Mouse (Mus musculus): ENCODE results near the gene Tgfb2.

The Tgfb2 gene

DNA sequence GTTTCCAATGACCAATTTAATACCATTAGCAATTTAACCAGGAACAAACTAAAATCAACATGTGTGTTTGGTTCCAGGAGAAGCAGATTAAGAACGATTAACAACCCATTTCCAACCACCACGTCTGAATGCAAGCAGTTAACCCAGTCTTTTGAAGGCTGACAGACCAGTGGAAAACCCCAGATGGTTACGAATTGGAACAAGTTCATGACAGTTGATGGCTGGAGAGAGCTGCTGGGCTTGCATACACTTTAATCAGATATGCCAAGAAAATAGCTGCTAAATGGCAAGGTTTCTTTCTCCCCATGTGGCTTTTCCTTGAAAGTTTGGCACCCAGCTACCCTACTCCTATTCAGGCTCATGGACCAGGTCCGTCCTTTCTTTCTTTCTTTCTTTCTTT lies 55.8 kb downstream of the Tgfb2 start:
- DNase-seq = no peak

DNA sequence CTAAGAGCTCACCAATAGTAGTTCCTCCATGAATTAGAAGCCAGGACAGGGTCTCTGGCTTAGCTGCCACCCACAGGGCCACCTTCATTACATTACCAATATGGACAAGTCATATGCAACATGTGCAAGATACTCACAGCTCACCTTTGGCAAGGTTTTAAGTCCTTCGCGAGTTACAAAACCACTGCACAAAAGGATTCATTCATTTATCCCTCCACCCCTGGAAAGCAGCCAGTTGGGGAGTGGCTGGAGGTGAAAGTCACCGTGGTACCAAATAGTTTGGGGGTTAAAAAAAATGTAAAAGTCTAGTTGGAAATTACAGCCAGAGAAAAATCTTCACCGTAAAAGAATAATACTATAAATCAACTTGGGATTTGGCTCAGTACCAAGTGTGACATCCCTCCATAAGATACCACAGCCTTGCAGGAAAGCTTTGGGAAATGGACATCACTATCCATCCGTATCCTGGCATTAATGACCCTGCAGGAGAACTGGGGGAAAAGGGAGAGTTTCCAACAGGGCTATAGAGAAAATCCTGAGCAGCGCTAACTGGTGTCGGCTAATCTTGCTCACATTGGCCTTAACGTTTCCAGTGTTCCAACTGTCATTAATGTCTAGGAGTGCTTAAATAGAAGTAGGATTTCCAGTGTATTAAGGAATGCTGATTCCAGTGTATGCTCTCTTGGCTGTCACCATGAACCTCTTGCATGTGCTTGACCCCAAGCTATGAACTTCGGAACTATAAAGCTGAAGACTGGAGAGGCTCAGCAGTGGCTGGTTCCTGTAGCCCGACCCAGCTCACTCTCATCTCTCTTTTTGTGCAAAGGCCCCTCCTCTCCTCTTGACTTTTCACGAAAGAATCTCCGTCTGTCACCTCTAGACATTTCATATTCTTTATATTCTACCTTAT lies 68.2 kb downstream of the Tgfb2 start:
- DNase-seq = no peak

DNA sequence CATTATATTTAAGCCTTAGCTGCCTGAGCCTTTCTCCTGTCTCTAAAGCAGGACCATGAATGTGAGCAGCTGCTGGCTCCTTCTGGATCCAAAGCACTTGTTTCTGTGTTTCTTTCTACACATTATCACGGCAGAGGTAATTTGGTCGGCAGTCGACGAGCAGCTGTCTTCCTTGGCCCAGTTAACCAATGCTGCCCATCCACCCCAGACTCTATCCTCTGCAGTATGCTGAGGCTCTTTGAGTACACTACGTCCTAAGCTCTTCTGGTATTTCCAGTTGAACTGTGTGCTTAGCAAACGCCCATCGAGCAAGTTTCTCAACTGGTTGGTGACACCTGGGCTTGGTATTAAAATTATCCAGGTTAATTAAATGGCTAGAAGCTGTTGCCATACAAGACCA lies 70.7 kb downstream of the Tgfb2 start:
- DNase-seq = no peak

DNA sequence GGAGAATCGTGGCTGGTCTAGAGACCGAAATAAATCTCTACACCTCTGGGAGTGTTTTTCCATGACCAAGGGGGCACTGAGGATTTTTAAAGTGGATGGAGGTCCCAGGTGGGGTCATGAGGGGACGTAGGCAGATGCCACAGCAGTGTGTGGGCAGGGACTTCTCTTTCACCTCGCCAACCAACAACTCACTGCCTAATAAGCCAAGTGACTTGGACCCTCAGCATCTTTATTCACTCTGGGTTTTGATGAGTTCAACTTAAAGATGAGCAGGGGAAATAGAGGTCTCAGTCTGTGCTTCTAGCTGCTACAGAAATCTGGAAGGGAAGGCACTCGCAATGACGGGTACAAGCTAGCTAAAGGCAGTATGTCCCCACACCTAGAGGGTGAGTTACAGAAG lies 74.3 kb downstream of the Tgfb2 start:
- DNase-seq = no peak

DNA sequence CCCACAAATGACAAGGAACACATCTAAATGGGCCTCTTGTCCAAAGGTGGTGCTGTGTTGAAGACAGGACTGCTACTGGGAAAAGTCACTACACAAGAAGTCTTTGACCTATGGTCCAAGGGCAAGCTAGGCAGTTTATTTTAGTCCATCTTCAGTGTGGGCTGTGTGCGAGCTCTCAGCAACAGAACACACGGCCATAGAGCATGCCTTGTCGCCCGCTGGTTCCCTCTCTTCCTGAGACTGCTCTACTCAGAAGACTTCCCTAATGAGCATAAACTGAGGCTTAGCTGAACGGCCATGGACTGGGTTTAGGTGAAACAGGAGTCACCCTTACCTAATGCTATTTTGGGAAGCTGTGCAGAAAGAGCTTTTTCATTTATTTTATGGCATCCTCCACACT lies 74.8 kb downstream of the Tgfb2 start:
- no peak for DNase-seq

DNA sequence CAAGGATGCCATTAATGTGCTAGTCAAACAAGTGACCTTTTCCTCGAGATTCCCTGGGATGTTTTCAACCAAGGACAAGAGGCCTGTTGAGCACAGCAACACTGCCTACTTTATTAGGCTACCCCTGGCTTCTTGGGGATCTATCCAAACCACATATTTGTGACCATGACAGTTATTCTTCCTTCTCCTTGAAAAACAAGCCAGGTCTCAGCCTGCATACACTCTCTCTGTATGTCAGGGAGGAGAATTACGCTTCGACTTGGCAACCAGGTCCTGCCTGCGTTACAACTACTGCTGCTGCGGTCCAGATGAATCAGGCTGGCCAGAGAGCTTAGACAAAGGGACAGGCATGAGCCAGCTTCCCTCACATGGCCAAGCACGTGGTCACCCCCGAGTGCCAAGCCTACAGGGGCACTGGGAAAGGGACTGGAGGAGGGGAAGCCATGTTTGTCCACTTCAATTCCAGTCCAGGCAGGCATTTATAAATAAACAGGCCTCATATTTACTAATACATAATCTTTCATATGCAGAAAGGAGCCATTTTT lies 78.3 kb downstream of the Tgfb2 start:
- DNase-seq = peak; percentile 28

DNA sequence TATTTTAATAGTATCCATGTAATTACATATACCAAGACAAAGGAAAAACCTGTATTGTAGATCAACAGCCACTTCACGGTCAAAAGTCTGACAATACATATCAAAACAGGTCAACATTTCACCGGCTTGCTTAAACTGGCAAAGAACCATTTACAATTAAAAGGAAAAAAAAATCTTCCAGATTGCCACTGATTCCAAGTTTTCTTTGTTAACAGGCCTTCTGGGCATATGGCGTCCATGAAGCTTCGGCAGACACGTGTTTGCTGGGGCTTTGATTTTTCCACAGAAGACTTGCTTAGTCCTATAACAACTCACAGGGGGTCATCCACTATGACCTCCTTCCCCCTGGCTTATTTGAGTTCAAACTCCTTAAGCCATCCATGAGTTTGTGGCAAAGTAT lies 81.3 kb downstream of the Tgfb2 start:
- DNase-seq = no peak

DNA sequence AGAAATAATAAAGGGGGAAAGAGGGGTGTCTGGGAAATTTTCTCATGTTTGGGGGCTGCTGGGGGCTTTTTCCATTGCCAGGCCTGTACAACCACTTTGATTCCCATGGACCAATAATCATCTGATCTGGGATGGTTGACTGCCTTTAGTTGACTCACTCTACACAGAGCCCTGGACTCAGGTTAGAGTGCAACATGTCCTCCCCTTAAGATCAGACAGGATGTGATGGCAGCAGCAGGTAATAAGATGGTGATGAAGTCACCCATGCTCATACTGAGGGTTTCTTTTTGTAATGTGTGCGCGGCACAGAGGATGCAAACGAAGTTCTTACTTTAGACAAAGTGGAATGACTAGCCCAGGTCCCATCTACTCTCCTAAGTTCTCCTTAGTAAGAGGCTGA lies 84.0 kb downstream of the Tgfb2 start:
- no peak for DNase-seq

DNA sequence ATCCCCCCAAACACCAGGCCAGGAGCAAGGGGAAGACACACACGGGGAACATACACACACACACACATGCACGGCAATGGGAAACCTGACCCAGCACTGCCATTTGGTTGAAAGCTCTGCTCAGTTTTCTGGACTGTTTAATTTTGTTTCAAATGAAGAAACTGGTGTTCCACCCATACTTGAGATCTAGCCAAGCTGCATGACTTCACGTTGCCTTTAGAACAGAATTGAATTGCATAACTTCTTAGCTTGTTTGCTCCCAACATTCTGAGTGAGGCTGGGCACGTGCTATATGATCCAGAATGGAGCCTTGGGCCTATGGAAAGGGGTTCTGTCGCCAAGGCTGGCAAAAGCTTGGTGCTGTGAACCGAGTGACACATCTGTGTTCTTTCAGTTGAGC lies 87.5 kb downstream of the Tgfb2 start:
- no peak for DNase-seq

DNA sequence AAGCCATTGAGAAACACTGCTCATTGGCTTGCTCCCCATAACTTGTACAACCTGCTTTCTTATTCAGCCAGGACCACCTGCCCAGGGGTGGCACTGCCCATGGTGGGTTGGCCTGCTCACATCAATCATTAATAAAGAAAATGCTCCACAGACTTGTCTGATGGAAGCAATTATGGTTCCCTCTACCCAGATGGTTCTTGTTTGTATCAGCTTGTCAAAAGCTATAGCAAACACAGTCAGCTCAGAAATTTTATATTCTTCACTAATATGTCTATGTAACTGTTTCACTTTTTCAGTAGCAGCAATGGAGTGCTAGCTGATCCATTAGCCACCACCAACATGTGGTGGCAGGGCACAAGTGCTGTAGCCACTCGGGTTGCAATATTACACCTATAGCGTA lies 94.4 kb downstream of the Tgfb2 start:
- DNase-seq = no peak

DNA sequence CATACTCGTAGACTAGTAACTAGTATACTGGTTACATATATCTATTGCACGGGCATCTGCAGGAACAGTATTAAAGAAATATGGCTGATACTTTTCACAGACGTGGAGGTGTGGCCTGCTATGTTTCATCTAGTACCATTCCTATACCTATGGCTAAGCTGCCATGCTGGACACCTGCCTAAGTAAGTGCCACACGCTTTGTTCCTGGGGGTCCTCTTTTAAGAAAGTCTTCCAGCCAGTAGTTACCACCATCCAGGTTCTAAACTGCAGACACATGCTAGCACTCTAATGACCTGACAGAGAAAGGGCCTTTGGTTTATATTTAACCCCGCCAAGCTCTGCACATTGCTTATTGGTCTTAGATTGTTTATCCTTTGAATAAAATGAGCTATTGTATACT lies 95.3 kb downstream of the Tgfb2 start:
- no peak for DNase-seq

DNA sequence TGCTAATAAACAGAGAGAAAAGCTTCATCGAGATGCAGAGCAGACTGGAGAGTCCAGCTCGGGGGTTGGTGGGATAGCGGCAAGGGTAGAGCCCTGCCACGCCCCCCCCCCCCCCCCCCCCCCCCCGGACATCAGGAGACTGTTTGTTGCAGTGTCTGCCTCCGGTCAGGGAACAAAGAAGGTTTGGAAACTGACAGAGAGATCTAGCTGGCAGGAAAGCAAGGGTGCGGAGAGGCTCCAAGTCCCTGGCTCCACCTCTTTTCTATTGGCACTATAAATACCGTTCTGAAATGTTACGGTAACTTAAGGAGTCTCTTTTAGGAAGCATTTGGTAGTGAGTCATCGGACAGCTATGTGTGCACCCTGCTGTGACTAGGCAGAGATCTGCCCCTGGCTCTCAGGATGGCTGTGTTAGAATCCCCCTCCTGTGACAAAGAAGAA lies 96.0 kb downstream of the Tgfb2 start:
- no peak for DNase-seq

DNA sequence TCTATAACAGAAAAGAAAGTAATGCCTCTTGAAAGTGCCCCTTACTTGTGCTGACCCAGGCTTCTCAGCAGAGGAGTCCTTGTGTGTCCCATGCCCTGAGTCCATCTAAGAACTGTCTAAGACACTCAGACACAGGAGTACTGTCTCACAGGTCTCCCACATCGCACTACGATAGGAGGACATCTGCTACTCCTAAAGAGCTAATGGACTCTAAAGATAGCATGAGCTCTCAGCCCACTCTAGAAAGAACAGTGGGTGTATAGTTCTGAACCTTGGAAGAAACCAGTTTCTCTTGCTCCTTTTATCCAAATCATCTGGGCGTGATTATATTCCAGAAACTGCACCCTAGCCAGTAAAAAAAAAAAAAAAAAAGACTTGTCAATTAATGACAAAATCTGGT lies 97.7 kb downstream of the Tgfb2 start:
- DNase-seq = no peak

DNA sequence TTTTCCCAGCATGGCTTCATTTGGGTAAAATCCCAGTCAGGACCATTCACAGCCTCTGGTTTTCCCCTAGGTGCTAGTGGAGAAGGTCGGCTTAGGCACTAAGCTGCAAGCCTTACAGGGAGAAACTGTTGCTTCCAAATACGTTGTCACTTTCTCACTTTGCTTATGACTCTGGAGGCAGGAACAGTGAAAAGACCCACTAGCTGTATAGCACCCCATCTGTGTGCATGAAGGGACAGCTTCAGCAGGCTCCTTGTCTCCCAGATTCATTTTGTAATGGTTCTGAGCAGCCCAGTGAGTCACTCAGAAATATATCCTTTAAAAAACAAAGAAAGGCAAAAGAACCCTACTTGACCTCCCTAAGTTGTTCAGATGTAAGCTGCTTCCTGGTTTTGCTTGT lies 100.2 kb downstream of the Tgfb2 start:
- DNase-seq = no peak

DNA sequence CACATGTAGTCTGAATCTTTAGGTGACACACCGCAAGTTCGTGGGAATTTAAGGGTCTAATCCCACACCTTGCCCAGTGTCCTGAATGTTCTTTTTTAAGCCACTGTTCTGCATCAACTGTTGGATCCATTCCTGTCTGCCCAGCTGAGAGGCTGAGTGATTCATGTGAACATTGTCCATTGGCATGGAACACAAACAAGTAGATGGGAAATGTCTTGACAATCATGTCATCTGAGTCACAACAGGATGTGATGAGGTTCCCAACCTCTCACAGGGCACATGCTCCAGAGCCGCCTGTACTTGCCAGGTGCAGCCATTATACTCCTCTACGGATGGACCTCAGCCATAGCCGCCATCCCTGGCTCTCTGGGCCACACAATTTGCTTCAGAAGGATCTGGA lies 101.7 kb downstream of the Tgfb2 start:
- DNase-seq = no peak

DNA sequence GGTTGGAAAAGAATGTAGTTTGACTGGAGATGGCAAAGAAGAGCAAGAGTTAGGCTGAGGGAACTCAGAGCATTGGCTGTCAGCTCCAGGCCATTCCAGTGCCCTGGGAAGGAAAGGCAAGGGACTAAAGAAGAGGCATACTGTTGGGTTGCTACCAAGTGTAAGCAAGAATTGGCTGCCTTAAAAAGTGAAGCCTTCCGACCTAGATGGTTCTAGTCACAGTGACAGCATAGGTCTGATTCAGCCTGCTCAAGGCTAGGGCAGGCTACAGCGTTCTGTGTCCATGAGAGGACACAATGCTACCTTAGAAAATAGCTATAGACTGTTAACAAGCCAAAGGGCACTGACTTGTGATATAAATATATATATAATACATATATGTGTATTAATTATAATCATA lies 117.6 kb downstream of the Tgfb2 start:
- no peak for DNase-seq

DNA sequence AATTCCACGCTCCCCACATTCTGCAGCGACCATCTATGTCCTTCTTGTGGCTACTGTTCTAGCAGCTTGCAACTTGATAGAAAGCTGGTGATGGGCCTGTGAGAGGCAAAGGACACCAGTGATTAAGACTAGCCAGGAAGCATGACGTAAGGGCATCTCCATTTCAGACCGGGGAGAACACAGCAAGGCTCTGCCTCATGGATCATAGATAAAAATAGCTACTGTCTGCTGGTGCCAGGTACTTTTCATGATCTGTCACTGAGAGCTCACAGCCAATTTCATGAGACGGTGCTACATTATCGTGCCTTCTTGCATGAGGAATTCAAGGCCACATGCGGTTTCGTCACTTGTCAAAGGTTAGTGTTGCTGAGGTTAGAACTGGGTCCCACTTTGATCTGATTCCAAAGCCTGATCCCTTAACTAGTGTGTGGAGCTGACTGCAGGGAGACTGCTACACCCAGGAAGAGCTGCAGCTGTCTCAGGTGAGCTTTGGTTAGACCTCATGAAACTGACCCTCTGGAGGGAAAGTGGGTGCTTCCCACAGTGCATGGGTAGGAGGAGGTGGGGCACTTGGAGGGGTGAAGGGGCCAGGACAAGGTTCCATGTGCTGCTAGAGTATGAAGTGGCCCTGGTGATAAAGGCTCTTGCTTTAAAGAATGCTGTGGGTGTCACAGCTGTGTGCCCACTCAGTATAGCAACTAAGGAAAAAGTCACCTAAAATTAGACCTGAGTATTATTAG lies 118.6 kb downstream of the Tgfb2 start:
- peak; percentile 1 for DNase-seq

DNA sequence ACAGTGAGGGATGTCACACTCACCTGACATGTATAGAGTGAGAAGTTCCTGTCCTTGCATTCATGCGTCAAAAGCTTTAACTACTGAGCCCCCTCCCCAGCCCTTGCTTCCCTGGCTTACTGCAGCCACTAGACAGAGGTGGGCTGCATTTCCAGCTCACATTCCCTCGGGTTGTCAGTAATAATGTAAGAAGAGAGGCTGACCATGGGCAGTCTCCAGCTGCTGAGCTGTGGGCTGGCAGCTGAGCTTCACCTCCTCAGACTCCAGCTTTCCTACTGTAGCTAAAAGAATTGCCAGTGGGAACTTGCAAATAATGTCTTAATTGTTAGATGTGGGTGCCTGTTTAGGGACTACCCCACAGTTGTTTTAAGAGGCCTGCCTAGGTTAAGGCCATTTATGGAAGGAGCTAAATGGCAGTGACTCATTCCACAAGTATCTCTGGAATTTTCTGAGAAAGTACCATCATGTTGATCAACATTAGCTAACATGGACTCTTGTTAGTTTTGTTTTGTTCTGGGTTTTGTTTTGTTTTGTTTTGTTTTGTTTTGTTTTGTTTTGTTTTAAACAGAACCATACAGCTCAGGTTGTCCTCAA lies 120.1 kb downstream of the Tgfb2 start:
- no peak for DNase-seq

DNA sequence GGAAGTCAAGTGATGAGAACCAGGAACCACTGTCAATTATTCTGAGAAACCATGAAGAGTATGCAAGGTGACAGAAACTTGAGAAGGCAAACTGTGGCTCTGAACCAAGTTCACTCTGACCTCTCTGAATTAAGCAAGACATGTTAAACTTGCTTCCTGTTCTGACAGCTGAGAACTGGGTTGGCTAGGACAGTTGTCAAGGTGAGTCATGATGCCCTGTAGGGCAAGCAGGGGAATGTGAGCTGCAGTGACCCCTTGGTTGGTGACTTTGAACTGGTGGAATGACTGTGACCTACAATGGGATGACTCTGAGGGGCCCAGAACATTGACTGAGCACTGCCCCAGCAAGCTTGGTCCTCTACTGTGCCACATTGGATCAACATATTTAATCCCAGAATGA lies 121.9 kb downstream of the Tgfb2 start:
- no peak for DNase-seq

DNA sequence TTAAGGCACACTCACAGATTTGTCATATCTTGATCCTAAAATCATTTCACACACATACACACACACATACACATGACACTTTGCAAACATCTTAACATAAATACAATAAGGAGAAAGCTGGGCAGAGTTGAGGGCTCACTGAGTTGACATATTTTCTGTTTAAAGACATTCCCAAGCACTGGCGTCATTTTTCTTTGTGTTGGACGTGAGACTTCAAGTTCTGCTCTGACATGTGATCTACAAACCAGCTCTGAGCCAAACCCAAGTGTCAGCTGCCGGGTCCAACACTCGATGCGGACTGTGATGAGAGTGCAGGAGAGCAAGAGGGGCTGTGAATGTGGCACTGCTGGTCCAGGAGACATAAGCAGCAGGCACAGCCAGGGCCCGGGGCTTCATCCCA lies 123.7 kb downstream of the Tgfb2 start:
- no peak for DNase-seq

DNA sequence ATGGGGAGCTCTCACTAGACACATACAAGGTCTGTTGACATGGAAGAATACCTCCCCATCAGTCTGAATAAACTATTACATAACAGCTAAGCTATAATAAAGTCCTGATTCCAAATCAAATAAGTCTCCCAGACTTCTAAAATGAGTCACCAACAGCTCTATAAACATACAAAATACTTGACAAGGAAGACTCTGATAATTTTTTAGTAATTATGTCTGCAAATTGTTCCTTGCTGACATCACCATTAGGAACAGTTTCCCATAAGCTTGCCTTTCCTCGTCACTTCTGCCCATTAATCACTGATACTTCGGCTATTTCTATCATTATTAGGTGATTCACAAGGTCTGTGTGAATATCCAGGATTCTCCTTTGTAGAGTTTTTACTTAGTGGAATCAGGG lies 124.1 kb downstream of the Tgfb2 start:
- no peak for DNase-seq

DNA sequence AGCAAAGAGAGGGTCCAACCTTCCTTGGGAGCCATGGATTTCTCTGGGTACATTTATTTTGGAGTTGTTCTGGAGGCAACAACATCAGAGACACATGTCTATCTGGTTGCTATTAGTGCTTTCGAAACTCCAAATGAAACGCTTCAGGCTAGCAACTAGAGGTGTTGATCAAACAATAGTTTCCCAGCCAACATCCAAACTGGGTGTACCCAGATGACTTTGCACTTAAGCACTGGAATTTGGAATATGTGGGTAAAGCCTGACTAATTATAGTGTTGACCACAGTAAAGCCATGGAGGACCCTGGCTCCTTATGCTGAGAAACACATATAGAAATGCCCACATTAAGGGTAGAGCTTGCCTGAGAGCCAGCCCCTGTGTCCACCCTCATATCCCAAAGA lies 124.7 kb downstream of the Tgfb2 start:
- DNase-seq = no peak

DNA sequence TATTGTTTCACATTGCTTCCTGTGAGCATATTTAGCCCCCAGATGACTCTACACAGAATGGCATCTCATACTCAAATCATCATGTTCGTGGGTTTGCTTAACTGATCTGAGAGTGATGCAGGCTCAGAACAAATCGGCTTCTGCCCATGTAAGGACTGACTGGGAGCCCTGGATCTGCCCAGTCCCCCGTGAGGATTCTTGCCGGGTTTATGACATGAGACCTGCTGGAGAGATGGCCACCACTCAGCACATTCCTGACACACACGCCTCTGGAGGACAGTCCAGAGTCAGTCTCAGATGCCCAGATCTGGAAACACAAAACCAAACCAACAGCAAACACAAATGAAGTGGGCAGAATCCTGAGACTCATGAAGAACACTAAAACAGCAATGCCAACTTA lies 128.5 kb downstream of the Tgfb2 start:
- no peak for DNase-seq

DNA sequence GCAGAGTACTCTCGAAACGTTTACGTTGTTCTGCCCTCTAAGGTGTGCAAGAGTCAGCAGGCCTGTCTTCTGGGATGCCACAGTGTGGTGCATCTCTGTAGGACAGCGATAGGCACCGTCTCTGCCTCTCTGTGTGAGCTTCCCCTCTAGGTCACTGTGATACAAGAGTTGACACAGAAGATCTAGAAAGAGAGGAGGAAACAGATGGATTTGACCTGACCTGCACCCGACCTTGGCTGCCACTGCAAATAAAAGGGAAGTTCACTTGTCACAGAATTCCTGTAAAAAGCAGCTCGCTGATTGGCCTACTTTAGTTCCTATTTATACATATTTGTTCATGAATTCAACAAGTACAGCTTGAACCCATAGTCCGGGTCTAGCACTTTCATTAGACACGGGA lies 130.2 kb downstream of the Tgfb2 start:
- no peak for DNase-seq
